Mouse (Mus musculus): ENCODE data around the gene Nr2e3. TPM values are rescaled to one million over a fixed set of nuclear protein-coding genes. Genes with fewer than 3 reads are reported as not detected.

Gene Nr2e3
- total and polyA plus RNA-seq, 3 experiments = 0.27 TPM; not detected in 2

DNA sequence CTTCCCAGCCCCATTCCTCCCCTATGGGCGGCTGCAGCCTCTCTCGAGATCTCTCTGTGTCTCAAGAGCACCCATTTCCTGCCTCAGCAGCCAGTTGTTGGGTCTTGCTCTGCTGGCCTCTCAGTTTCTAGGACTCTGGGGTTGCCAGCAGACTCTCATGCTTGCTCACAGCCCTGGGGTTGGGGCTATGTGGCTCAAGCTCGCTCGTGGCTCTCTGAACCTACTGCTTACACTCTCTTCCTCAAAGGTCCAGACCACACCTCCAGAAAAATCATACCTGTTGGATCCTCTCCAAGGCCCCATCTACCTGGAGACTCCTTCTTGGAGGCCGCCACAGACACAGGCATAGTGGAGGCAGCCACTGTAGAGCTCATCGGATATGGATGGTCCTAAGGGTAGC is 10.9 kb downstream of the Nr2e3 start:
- ATAC-seq (ENCODE audit: extremely low read depth, insufficient number of reproducible peaks, low FRiP score, poor library complexity, severe bottlenecking) (no peak), DNase-seq (ENCODE audit: low spot score) (no peak)
- Histone ChIP-seq H3K27me3 (ENCODE audit: insufficient read depth, low read length) (peaks cover 55% of the 10 kb centered on the region), H3K9me3 (replicated peaks) (no peaks in the 10 kb centered on the region), H3K4me1 (ENCODE audit: insufficient read depth, low read depth, low read length) (no peaks in the 10 kb centered on the region), H3K36me3 (replicated peaks) (no peaks in the 10 kb centered on the region), H3K4me3 (ENCODE audit: low read depth, low read length) (no peak overlapping the region)
- no peak for TF ChIP-seq GATA2 (IDR thresholded peaks at IDR 0.05; ENCODE audit: borderline replicate concordance, low read depth, low read length)
- TF ChIP-seq TAL1 (conservative IDR thresholded peaks at IDR 0.05; ENCODE audit: low read depth, low read length) = no peak
- no peak for TF ChIP-seq POLR2AphosphoS5 (IDR thresholded peaks at IDR 0.05; ENCODE audit: insufficient replicate concordance, low read depth, low read length)
- no peak for TF ChIP-seq GATA1 (IDR thresholded peaks at IDR 0.05; ENCODE audit: borderline replicate concordance, low read length)
- no peak for TF ChIP-seq CTCF (IDR thresholded peaks at IDR 0.05; ENCODE audit: low read depth, low read length)

DNA sequence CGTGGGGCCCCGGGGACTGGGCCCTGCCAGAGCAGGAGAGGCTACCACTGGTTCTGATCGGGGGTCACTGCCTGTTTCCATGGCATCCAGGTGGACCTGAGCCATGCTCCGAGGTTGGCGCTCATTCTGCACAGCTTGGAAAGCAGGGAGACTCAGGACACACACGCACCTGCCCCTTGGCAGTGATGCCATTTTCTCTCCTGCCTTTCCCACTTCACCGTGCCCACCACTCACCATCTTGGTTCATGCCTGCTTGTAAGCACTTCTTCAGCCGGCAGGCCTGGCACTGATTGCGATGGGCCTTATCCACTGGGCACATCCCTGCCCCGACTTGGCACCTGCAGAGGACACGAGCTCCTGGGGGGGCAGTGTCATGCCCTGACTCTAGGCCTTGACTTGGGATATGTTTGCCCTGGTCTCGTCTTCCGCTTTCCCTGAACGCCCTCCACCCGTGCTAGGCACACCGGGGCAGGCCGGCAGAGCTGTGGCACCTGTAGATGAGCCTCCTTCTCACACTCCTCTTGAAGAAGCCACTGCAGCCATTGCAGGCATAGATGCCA is 11.7 kb downstream of the Nr2e3 start:
- no peak for TF ChIP-seq GATA2 (IDR thresholded peaks at IDR 0.05; ENCODE audit: borderline replicate concordance, low read depth, low read length)
- TF ChIP-seq TAL1 (conservative IDR thresholded peaks at IDR 0.05; ENCODE audit: low read depth, low read length) = no peak
- no peak for TF ChIP-seq CTCF (IDR thresholded peaks at IDR 0.05; ENCODE audit: low read depth, low read length)
- no peak for TF ChIP-seq POLR2AphosphoS5 (IDR thresholded peaks at IDR 0.05; ENCODE audit: insufficient replicate concordance, low read depth, low read length)
- TF ChIP-seq GATA1 (IDR thresholded peaks at IDR 0.05; ENCODE audit: borderline replicate concordance, low read length) = no peak
- ATAC-seq (ENCODE audit: extremely low read depth, insufficient number of reproducible peaks, low FRiP score, poor library complexity, severe bottlenecking) (no peak), DNase-seq (ENCODE audit: low spot score) (no peak)
- H3K27me3 ChIP-seq (ENCODE audit: insufficient read depth, low read length) = peaks cover 58% of the 10 kb centered on the region
- no peaks in the 10 kb centered on the region for H3K9me3 ChIP-seq (replicated peaks)
- no peaks in the 10 kb centered on the region for H3K4me1 ChIP-seq (ENCODE audit: insufficient read depth, low read depth, low read length)
- no peak overlapping the region for H3K4me3 ChIP-seq (ENCODE audit: low read depth, low read length)
- no peaks in the 10 kb centered on the region for H3K36me3 ChIP-seq (replicated peaks)

DNA sequence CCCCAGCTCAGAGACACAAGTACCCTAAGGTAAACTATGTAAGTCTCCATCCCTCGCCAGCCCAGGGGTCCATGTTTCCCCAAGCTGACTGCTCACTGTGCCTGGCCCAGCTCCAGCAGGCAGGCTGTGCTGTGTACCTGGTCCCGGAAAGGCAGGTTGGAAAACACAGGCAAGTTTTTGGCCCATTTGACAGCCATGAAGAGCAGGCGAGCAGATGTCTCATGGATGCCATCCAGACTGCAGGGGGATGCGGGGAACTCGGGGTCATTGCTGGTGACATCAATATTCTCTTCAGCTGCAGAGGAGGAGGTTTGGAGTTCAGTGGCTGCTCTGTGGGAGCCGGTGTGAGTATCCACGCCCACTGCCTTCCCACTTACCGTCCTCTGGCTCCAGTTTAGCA is 12.2 kb downstream of the Nr2e3 start:
- TF ChIP-seq GATA1 (IDR thresholded peaks at IDR 0.05; ENCODE audit: borderline replicate concordance, low read length) (no peak), CTCF (IDR thresholded peaks at IDR 0.05; ENCODE audit: low read depth, low read length) (no peak)
- ATAC-seq (ENCODE audit: extremely low read depth, insufficient number of reproducible peaks, low FRiP score, poor library complexity, severe bottlenecking) (no peak), DNase-seq (ENCODE audit: low spot score) (no peak)
- H3K4me1 ChIP-seq (ENCODE audit: insufficient read depth, low read depth, low read length) = no peaks in the 10 kb centered on the region
- no peaks in the 10 kb centered on the region for H3K36me3 ChIP-seq (replicated peaks)
- no peaks in the 10 kb centered on the region for H3K9me3 ChIP-seq (replicated peaks)
- H3K27me3 ChIP-seq (ENCODE audit: insufficient read depth, low read length) = peaks cover 57% of the 10 kb centered on the region
- no peak overlapping the region for H3K4me3 ChIP-seq (ENCODE audit: low read depth, low read length)

DNA sequence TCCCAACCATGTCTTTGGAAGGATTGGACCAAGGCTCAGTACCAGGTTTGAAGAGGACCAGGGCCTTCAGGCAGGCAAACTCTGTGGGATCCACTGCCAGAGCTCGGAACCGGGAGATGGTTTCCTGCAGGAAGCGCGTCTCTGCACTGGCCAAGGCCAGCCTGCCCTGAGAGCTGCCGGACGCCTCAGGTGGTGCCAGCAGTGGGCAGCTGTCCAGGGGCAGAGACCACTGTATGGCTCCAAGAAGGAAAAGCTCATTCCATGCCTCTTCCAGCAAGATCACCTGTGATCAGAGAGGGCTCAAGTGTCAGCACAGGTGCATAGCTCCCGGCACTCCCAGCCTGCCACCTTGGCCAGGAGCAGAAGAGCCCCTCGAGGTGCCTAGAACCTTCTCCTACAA is 13.2 kb downstream of the Nr2e3 start:
- no peaks in the 10 kb centered on the region for H3K36me3 ChIP-seq (replicated peaks)
- H3K27me3 ChIP-seq (ENCODE audit: insufficient read depth, low read length) = peaks cover 52% of the 10 kb centered on the region
- H3K4me1 ChIP-seq (ENCODE audit: insufficient read depth, low read depth, low read length) = no peaks in the 10 kb centered on the region
- H3K4me3 ChIP-seq (ENCODE audit: low read depth, low read length) = no peak overlapping the region
- no peak for TF ChIP-seq POLR2AphosphoS5 (IDR thresholded peaks at IDR 0.05; ENCODE audit: insufficient replicate concordance, low read depth, low read length)
- TF ChIP-seq TAL1 (conservative IDR thresholded peaks at IDR 0.05; ENCODE audit: low read depth, low read length) = no peak
- no peak for TF ChIP-seq GATA2 (IDR thresholded peaks at IDR 0.05; ENCODE audit: borderline replicate concordance, low read depth, low read length)
- no peak for TF ChIP-seq CTCF (IDR thresholded peaks at IDR 0.05; ENCODE audit: low read depth, low read length)
- TF ChIP-seq GATA1 (IDR thresholded peaks at IDR 0.05; ENCODE audit: borderline replicate concordance, low read length) = no peak
- no peak for ATAC-seq (ENCODE audit: extremely low read depth, insufficient number of reproducible peaks, low FRiP score, poor library complexity, severe bottlenecking)
- H3K9me3 ChIP-seq (replicated peaks) = no peaks in the 10 kb centered on the region
- DNase-seq (ENCODE audit: low spot score) = no peak

DNA sequence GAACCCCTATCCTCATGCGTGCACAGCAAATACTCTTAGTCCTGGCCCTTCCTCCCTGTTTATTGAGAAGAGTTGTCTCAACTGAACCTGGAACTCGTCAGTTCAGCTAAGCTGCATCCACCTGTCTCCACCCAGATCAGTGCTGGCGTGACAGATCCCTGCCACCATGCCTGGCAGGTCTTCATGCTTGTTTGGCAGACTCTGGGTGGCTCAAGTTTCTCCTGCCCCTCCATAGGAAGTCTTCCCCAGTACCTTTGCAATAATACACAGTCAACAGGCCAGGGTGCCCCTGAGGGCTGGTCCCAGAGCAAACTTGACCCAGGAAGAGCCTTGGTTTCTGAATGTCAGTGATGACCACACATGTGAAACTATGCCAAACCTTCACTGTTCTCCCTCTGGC is 15.2 kb downstream of the Nr2e3 start:
- Histone ChIP-seq H3K9me3 (replicated peaks) (no peaks in the 10 kb centered on the region), H3K27me3 (ENCODE audit: insufficient read depth, low read length) (peaks cover 46% of the 10 kb centered on the region), H3K4me3 (ENCODE audit: low read depth, low read length) (no peak overlapping the region), H3K4me1 (ENCODE audit: insufficient read depth, low read depth, low read length) (peaks cover under 1% of the 10 kb centered on the region; the same call in 1 of the 2 replicates), H3K36me3 (replicated peaks) (no peaks in the 10 kb centered on the region)
- DNase-seq (ENCODE audit: low spot score) (no peak), ATAC-seq (ENCODE audit: extremely low read depth, insufficient number of reproducible peaks, low FRiP score, poor library complexity, severe bottlenecking) (no peak)
- TF ChIP-seq GATA2 (IDR thresholded peaks at IDR 0.05; ENCODE audit: borderline replicate concordance, low read depth, low read length) (no peak), TAL1 (conservative IDR thresholded peaks at IDR 0.05; ENCODE audit: low read depth, low read length) (no peak), POLR2AphosphoS5 (IDR thresholded peaks at IDR 0.05; ENCODE audit: insufficient replicate concordance, low read depth, low read length) (no peak), CTCF (IDR thresholded peaks at IDR 0.05; ENCODE audit: low read depth, low read length) (no peak), GATA1 (IDR thresholded peaks at IDR 0.05; ENCODE audit: borderline replicate concordance, low read length) (no peak)

DNA sequence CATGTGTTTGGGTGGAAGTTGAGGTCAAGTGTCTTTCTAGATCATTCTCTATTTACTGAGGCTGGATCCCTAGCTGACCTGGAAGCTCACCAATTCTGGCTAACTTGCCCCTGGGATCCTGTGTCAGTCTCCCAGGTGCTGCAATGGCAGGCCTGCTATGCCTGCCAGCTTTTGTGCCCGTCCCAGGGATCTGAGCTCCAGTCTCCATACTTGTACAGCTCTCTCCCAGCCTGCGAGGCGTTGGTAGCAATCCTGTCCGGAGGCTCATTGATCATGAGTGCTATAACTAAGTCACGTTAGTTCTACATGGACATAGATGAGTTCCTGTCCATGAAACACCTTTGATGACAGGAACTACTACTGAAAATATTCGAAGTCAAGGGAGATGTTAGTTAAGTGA is 16.6 kb downstream of the Nr2e3 start:
- DNase-seq (ENCODE audit: low spot score) (no peak), ATAC-seq (ENCODE audit: extremely low read depth, insufficient number of reproducible peaks, low FRiP score, poor library complexity, severe bottlenecking) (no peak)
- TF ChIP-seq POLR2AphosphoS5 (IDR thresholded peaks at IDR 0.05; ENCODE audit: insufficient replicate concordance, low read depth, low read length) = no peak
- no peak for TF ChIP-seq GATA2 (IDR thresholded peaks at IDR 0.05; ENCODE audit: borderline replicate concordance, low read depth, low read length)
- TF ChIP-seq CTCF (IDR thresholded peaks at IDR 0.05; ENCODE audit: low read depth, low read length) = no peak
- peaks cover 3% of the 10 kb centered on the region; the same call in 1 of the 2 replicates for H3K4me1 ChIP-seq (ENCODE audit: insufficient read depth, low read depth, low read length)
- H3K9me3 ChIP-seq (replicated peaks) = no peaks in the 10 kb centered on the region
- no peaks in the 10 kb centered on the region for H3K36me3 ChIP-seq (replicated peaks)
- no peak overlapping the region for H3K4me3 ChIP-seq (ENCODE audit: low read depth, low read length)
- peaks cover 39% of the 10 kb centered on the region for H3K27me3 ChIP-seq (ENCODE audit: insufficient read depth, low read length)
